Mouse (Mus musculus) ovary, postnatal 10 days (tissue): ENCODE measurements around the gene Herc4.

Experiments
- DNase-seq: peaks from one replicate; pipeline ENCODE4 v3.0.0; 2022; ENCODE audit warnings: low spot score

Gene Herc4

DNA sequence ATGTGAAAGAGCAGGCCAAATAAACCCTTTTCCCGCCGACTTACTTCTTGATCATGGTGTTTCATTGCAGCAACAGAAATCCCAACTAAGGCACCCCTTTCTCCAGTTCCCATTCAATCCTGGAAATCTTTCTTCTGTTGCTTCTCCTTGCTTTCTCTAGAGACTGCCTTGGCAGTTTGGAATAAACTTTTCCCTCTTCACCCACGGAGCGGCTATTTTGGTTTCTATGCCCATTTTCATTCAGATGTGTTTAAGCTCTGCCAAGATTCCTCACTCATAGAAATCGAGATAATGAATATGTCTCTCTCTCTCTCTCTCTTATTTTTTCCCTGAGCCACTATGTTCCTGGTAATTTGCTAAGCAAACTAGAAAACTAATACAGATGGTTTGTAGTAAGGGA lies 108.5 kb downstream of the Herc4 start:
- DNase-seq, result no peak

- no peak for DNase-seq
These were observed 116.9 kb downstream of the Herc4 start for GRCm38 (mm10) chr10:63360502-63360901.

DNA sequence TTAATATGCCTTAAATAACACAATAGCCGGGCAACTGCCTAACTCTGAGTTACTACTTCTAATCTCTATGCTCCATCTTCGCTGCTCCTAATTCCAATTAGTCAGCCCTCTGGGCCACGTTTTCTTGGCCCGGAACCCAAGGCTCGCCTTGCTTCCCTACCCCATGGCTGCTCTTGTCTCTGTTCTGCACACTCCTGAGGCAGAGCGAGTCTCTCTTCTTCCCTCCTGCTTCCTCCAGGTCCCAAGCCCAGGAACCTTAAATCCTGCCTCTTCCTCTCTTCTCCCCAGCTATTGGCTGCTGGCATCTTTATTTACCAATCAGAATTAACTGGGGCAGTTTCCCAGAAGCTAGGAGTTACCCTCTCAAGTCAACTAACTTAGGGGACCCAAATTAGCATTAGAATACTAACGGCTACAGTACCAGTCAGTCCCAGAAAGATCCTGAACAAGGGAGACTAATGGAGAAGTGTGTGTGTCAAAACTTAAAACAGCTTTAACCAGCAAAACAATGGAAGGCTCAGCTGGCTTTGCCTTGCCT lies 122.4 kb downstream of the Herc4 start:
- DNase-seq, result no peak

- DNase-seq, result no peak
These were observed 123.8 kb downstream of the Herc4 start for GRCm38 (mm10) chr10:63367386-63367785.
